ENCODE assay signal across 18 mouse cellular contexts in the genomic region with DNA sequence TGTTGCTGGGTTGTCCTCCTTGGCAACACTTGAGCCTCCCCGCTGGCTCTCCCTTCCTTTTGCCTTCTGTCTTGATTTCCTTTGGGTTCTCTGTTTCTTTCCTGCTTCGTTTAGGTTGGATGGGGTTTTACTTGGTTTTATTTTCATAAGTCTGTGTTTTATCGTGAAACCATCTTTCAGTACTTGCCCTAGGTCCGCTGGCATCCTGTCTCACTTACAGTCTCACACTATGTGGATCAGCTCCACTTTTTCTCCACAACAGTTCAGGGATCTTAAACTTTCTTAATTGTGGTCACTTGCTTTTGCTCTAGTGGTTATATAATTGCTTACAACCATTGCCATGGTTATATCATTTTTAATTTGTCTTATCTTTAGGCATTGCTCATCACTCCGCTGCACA.
"Had no signal": no experiment of that assay in that cellular context is flagged by ENCODE, and none has a peak within 500 bp of the region (broad histone marks: within the 10 kb centered on the region; RNA-seq: fewer than 3 reads in every experiment).

No protein-coding gene starts in this region.

- H3K4me3 ChIP-seq: megakaryocyte, embryonic 14.5 days; midbrain, embryonic 13.5 days; midbrain, embryonic 15.5 days; neural tube, embryonic 12.5 days had no signal

- H3K27ac ChIP-seq: liver, embryonic 14.5 days; midbrain, embryonic 13.5 days; midbrain, embryonic 15.5 days; neural tube, embryonic 12.5 days had no signal

- H3K4me2 ChIP-seq: lung, embryonic 14.5 days; midbrain, embryonic 11.5 days; midbrain, embryonic 13.5 days; midbrain, embryonic 15.5 days; neural tube, embryonic 12.5 days had no signal

- H3K36me3 ChIP-seq: midbrain, embryonic 13.5 days; midbrain, embryonic 15.5 days; neural tube, embryonic 12.5 days had no signal

- ATAC-seq: midbrain, embryonic 13.5 days; midbrain, embryonic 15.5 days had no signal

- DNase-seq: lung, adult 18-20 months; lung, embryonic 14.5 days; lung, postnatal 10 days; lung, postnatal 4 days; retina, postnatal 1 day; right cerebral cortex, adult 18-20 months; right cerebral cortex, postnatal 25 days; right cerebral cortex, postnatal 4 days; spleen, adult 18-20 months; thymus, adult 18-20 months; thymus, postnatal 14 days; thymus, postnatal 36 days had no signal

- H3K9me3 ChIP-seq: midbrain, embryonic 13.5 days; midbrain, embryonic 15.5 days; neural tube, embryonic 12.5 days had no signal

- H3K9ac ChIP-seq: liver, embryonic 14.5 days; lung, embryonic 14.5 days; midbrain, embryonic 13.5 days; midbrain, embryonic 15.5 days; neural tube, embryonic 12.5 days had no signal

- H3K27me3 ChIP-seq: midbrain, embryonic 13.5 days; midbrain, embryonic 15.5 days; neural tube, embryonic 12.5 days had no signal
